Mouse (Mus musculus): Measurements from ENCODE around the gene Bbx.

Gene Bbx

DNA sequence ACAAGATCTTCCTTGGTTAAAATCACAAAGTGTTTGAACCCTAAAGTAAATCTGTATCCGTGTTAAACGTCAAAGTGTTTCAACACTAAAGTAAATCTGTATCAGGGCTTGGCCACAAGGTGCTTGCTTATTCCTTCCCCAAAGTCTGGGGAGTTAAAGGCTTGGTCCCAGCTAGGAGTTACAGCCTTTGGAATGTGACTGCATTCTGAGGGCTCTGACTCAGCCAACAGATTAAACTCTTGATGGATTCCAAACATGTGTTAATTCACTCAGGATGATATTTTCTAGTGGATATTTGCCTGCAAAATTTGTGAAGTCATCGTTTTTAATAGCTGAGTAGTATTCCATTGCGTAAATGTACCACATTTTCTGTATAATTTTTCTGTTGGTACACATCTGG, 120.6 kb downstream of the Bbx start:
- no peak for DNase-seq (ENCODE audit: low spot score)

DNA sequence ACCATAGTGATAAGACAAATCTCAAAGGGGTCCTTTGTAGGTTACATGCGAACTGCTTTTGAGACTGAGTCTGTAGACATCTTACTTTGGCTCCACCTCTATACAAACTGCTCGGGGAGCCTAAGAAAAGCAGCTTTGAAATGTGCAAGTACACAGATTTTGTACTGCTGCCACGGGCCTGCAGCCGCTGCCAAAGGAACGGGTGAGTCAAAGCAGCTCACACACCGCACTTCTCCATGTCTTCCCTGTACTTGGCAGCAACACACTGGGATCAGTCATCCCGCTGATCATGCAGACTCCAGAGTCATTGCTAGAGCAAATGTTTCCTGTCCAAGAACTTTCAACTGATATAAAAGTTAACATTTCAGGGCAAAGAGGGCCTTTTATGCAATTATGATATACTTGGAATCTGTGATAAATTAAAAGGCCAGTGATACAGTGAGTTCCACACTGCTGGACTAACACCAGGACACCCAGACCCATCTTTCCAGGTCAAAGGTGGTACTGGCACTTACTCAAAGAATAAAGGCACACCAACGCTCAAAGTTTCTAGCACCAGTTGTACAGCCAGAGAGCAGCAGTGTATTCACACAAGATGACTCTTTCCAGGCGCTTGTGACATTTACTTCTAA, 122.7 kb downstream of the Bbx start:
- DNase-seq (ENCODE audit: low spot score) = peak; percentile 55

DNA sequence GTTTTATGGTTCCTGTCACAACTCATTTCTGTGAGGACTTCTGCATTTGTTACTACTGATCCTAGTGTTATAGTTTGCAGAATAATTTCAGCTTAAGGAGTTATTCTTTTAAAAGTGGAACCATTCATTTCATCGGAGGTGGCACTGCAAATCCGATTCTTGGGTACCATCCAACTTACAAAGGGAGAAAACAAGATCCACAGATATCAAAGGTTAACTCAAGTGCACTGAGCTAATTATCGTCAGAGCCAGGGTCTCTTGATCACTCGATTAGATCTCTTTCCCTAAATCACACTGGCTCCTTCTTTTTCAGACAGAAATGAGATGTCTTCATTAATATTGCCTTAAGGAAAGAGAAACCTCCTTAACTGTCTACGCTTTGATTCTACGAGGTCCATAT, 123.9 kb downstream of the Bbx start:
- no peak for DNase-seq (ENCODE audit: low spot score)

DNA sequence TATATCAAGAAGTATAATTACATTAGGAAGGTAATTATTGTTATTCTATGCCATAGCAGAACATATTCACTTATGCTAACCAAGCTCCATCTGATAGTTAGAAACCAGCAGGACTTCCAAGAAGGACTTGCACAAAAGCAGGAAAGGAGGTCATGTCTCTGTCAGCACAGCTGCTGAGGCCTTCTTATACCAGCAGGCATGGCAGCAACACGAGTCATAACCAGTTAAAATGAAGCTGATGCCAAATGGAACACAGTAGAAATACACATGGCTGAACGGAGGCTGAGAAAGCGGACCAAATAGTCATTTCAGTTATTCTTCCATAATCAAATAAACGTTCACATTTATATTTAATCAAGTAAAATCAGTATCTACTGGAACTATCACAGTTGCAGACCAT, 125.0 kb downstream of the Bbx start:
- no peak for DNase-seq (ENCODE audit: low spot score)

DNA sequence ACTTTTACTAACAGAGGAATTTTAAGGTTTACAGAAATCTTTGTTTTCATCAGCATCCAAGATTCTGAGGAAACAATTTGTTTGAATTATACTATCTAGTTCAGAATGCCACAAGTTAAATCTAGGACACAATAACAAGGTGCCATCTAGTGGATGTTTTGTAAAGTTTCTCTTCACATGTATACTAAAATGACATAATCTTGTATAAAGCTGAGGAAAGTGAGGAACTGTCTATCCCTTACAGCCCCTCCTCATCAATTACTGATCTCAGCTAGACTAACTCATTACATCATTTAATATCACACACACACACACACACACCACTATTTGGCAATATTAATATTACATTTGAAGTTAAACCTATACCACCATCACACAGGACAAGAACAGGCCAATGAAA, 125.5 kb downstream of the Bbx start:
- no peak for DNase-seq (ENCODE audit: low spot score)

DNA sequence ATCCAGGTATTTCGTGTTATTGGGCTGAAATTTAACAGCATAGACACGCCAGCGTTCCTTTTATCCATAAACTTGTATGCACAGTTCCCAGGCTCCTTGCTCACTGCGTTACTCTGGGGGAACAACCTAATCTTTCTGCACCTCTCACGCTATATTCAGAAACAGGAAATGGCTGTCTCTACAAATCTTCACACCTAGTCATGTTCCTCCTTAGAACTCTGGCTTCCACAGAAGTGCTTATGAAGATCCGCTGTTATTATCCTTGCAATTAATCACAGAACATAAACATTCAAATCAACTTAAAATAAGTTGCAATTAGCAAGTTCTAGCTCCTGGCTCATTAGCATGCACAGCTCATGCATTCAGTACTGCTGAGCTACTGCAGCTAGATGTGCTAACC, 127.0 kb downstream of the Bbx start:
- no peak for DNase-seq (ENCODE audit: low spot score)

DNA sequence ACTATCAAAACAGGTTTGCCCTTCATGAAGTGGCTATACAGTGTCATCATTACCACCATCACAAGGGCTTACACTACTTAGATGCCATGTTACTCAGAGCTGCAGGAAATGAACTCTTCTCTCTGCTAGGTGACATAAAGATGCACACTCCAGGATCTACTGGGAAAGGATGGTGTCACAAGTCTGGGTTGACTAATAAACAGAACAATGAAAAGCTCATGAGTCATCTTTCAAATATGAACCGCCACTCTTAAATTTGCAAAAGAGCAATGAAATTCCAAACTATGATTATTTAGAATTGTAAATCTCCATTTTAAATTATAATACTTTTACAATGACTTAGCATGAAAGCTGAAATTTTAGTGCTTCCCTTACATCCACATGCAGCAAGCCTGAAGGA, 129.6 kb downstream of the Bbx start:
- no peak for DNase-seq (ENCODE audit: low spot score)

DNA sequence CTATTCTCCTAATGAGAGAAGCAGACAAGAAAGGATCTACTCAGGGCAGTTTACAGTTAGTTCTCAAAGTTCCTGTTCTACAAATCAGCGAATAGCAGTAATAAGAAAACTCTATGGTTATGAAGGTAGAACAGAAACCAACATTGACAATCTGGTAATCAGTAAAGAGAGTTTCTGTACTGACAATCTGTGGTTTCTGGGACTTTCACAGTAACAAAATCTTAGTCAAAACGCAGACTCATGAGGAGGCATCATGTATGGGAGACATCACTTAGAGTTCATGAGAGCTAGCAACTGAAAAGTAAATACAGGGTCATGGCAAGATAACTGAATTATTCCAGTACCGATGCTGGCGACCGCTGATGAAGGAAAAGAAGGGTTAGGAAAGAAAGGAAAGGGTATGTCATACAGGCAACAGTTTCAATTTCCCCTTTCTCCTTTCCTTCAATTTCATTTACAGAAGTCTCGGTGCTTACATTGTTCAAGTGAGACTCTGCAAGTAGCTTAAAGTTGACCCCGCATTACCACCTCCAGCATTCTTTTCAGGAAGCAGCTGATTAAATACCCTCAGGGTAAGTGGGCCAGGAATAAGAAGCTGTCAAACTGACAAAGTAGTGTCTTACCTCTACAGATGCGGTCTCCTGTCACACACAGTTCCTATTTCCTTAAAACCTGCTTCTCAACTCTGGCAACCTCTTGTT, 133.3 kb downstream of the Bbx start:
- DNase-seq (ENCODE audit: low spot score) = no peak

DNA sequence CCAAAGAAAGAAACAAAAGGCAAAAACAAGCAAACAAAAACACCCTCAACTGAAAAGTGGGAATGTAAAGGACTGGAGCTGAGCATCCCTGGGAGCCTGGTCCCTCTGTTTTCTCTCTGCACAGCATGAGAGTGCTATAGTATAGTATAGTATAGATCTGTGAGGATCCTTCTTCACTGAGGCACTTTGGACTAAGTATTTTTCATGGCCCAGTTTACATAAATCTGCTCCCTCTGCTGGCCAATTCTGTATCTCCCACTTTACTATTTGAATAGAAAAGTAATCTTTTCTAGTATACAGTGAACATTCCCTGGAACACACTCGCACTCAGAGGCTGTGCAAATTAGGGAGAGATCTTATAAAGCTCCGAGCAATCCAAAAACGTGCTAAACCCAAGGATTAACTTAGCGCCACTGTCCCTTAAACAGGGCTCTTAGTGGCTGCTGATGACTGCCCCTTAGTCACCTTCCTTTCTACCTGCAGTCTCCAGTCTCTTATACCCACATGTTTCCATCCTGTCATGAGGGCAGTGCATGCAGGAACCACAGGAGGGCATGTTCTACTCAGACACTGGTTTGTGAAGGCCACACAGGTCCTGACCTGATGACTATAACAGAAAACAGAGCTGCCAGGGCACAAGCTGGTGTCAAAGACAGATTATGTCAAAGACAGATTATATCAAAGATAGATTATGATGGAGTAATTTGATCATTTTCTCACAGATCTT, 138.5 kb downstream of the Bbx start:
- DNase-seq (ENCODE audit: low spot score) = no peak

DNA sequence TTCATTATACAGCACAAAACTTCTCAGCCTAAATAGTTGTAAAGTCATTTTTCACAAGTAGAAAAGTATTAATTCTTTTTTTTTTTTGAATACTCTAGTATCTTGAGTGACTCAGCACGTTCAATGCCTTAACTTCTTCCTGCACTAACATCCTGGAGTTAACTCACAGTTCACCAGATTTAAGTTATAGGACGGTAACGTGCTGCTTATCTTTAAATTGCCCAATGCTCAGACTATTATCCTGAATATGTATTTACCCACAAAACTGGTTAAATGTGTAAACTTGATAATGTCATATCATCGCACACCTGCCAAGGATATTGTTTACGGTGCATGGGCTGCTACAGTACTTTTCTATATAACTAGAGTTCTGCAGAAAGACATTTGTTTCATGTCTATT, 139.4 kb downstream of the Bbx start:
- no peak for DNase-seq (ENCODE audit: low spot score)

DNA sequence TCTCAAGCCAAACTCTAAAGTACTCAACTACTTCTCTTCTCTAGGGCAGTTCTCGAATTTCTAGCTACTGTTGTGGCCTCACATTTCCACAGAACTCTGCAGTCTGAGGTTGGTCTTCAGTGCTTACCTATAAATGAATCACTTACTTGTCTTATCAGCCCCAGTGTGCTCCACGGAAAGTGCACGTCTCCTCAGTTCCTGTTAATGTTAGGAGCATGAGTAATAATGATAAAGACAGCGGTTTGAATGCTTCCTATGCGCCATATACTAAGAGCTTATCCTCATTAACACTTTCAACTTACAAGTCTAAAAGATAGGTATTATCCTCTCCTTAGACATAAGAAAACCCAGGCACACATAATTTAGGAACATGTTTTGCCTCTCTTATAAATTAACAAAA, 142.4 kb downstream of the Bbx start:
- no peak for DNase-seq (ENCODE audit: low spot score)

DNA sequence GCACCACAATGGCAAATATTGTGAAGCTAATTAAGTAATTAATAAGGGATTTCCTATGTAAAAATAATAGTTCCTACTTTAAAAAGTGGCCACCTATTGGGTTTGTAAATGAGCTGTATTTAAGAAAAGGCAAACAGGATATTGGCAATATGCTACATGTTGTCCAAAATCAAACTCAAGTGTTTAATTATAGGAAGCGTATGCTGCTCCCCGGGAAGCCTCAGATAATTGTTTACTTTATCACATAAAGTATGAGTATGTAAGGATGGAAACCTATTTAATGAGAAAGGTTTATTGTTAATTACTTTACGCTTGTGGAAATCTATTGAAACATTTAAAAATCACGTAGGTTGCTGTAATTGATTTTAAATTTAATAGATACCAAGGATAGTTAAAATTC, 159.4 kb downstream of the Bbx start:
- no peak for DNase-seq (ENCODE audit: low spot score)

DNA sequence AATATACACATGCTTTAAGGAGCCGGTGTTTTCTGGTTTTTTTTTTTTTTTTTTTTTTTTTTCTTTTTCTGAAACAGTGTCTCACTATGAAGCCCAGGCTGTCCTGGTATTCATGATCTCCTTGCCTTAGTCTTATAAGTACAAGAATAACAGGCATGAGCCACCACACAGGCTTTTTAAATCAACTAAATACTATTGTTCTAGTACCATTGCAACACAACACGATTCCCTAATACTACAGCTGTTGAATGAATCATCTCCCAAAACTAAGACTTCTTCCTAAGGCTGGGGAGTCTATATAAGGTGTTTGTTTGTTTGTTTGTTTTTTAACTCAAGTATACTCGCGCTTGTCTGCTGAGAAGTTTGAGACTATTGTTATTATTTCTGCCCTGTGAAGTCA, 169.5 kb downstream of the Bbx start:
- no peak for DNase-seq (ENCODE audit: low spot score)

DNA sequence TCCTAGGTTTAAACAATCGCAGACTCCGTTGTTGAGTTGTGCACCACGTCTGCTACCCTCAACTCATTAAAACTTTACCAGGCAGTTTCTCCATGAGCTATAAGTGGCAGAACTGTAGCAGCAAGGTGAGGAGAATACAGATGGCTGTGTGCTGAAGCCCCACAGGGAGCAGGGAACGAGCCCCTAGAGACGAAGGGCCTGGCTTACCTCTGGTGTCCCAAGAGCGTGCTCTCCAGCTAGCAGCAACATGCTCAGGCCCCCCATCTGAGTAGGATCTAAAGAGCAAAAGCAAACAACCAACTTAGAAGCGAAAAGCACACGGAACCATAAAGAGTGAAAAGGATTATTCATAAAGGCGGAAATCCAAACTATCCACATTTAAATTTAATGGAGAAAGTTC, 170.0 kb downstream of the Bbx start:
- DNase-seq (ENCODE audit: low spot score) = no peak

DNA sequence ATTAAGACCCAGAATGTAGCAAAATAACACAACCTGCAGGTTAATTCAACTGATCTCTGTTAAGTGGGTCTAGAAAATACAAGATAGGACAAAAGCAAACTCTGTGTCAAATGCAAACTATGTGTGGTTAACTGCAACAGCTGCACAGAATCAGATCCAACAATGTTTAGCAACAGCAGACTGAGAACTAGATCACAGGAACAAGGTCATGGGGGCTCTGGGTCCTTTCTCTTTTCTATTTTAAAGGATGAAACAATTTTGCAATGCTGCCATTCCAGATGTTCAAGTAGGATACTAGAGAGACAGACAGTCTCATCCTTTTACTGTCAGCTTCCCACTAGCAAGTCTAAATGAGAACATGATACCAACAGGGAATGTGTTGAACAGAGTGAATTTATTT, 170.4 kb downstream of the Bbx start:
- DNase-seq (ENCODE audit: low spot score) = no peak

DNA sequence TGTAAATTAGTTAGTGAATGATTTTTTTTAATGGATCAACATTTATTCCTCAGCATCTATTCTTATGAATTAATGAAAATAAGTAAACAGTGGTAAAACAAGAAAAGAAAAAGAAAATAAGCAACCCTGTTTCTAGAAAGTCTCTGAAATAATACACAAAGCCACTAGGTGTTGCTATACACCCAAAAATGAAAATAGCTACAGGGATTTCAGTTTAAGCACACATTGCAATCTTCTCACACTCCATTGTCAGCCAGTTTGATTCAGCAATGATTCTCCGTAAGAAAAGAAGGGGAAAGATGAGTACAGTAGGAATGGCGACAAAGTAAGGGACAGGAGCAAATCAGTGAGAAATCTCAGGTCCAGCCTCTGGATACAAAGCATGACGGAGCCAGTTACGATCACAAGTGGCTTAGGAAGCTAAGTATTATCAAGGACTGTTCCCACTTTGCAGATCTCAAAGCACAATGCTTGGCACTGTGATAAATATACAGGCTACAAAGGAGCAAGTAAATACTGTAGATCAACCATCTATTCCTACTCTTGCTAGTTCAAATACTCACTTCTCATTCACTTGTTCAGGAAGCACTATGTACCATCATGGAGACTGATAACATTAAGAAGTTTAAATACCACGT, 177.5 kb downstream of the Bbx start:
- no peak for DNase-seq (ENCODE audit: low spot score)

DNA sequence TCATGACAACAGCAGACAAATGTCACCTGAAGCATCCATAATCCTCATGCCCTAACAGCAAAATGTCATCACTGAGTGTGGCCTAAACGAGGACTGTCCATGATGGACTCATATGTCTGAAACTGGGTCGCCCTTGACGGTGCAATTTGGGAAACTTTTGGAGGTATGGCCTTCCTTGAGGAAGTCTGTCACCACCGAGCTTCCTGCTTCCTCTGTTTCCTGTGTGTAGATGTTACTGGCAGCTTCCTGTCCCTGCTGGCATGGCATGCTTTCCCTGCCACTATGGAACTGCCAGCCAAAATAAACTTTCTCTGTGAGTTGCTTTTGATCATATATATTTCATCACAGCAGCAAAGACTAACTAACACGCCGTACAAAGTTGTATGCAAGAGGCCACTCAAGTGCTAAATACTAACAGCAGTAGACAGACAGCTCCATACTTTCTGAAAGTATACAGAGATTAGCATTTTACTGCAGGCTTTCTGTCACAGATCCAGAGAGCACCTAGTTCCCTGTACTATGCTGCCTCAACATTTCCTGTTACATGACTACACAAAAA, 180.7 kb downstream of the Bbx start:
- DNase-seq (ENCODE audit: low spot score) = no peak

DNA sequence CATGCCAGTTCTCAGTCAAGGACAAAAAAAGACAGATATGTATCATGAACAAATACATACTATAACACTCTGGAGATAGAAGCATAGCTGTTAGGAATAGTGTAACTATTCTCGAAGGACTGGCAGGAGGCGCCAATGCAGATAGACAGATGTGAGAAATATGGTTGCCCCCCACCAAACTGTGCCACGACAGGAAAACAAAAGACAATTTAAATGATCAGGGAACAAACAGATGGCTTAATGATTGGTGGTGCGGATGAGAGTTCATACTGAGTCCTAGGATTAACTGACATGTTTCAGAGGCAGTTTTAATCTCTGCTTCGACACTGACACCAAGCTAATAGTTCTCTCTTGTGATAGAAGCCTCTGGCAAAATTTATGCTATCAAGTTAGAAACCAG, 181.7 kb downstream of the Bbx start:
- no peak for DNase-seq (ENCODE audit: low spot score)

DNA sequence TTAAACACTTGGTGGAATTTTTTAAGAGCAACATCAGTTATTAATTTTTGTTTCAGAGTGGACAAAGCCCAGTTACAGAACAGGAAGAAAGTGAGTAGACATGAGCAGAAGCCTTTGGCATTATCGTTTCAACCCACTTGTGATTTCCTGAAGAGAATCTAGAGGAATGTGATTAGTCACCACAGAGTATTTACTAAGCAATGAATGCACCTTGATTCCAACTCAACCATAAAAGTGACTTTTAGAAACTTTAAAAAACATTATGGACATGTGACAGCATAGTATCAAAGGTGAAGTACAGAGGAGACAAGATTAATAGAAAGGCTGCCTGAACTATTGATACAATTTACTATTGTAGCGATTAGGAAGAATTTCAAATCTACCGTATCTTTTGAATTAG, 183.2 kb downstream of the Bbx start:
- DNase-seq (ENCODE audit: low spot score) = no peak

DNA sequence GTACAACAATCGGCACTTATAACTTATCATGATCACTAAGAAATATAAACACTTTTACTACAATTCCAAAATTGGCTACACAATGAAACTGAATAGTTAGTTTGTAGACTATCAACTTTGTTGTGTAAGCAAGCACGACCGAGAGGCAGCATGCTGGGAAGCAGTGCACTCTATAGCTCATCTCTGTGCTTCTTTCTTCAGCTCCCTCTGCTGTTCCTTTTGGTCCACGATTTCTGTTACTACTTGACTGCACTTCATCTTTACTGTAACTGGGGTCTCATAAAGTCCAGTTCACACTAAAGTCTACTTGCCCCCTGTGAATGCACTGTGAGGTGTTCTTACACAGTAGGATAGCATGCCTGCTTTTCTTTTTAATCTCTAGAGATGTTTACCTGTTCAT, 189.7 kb downstream of the Bbx start:
- no peak for DNase-seq (ENCODE audit: low spot score)

DNA sequence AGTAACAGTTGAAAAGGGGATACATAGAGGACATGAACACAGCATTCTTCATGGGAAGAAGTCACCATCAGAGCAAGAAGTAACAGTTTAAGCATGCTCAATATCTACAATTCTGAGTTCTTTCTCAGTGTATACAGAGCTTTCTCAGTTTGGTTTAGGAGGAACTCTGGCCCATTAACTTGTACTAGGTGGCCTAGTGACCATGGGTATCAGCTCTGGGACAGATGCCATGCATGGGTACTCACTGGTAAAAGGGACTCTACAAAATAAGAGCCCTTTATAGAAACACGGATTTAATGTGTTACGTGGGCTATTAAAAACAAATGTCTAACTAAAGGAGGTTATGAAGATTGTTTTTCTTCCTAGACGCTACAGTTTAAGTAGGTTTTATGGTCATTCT, 190.6 kb downstream of the Bbx start:
- DNase-seq (ENCODE audit: low spot score) = no peak

DNA sequence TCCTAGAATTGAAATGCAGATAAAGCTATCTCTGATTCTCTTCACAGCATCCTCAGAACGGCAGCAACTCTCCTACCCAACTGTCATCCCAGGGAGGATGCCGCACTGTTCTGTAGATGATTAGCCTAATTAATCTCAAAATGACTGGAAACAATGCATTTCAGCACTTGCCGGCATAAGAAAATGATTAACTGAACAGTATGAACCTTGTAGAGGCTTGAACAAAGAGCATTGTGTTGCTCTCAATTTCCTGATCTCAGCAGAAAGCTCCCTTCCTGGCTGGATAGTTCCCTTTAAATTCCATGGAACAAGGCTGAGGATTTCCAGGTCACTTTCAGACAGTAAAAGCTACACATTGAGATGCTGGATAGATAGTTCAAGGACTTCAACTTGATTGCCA, 197.0 kb downstream of the Bbx start:
- no peak for DNase-seq (ENCODE audit: low spot score)

DNA sequence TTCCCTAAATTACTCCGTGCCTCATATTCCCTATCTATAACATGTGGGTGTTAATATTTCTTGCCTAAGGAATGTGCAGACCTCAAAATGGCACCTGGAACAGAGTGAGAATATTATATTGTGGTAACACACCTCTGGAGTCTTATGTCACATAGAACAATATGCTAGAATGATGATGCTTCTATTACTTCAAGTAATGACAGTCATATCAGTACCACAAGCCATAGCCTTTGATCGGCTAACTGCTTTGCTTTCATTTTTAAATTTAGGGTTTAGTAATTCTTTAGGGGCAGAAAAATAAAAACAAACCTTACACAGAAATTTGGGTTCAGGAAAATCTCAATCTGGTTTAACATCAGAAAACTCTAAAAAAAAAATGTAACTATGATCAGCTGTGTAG, 201.6 kb downstream of the Bbx start:
- DNase-seq (ENCODE audit: low spot score) = no peak

Measured in left cerebral cortex, adult 11 months (tissue).